Mouse (Mus musculus): ENCODE results near the gene Saa1.

- TF ChIP-seq GATA1 (IDR thresholded peaks at IDR 0.05; ENCODE audit: low read length): no peak
- TF ChIP-seq TAL1 (IDR thresholded peaks at IDR 0.05; ENCODE audit: low read length): no peak
Measured at GRCm38 (mm10) chr7:46746381-46746780, 3.6 kb upstream of the Saa1 start.
